Mouse (Mus musculus) left cerebral cortex, adult 11 months (tissue): ENCODE measurements around the gene Myo1b.

Experiments used
- DNase-seq: peaks from one replicate; pipeline ENCODE4 v3.0.0; 2022; ENCODE audit warnings: low spot score

The Myo1b gene

DNA sequence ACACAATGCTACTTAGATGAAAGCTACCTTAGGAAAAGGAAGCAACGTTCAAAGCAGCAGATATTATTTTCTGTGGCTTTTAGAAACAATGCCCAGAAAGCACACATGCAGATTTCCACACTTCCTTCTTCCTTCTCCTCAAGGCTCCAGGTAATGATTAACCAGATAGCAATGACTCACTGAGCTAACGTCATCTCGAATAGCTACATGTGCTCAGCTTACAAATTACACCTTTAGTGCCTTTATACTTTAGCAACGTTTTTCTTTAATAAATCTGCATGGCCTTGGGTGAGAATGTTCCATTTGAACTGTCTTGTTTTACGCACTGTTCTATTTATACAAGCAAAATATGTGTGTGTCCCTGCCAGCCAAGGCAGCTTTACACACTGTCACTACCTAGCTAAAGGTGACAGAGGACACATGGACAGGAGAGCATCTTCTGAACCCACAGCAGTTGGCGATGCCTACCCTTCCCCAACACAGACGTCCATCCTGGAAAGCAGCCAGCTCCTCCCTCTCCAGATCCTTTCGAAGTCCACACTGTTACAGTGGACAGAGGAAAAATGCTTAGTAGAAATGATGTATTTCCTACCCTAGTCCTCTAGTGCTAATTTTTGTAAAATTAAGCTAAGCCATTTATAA lies 66.2 kb downstream of the Myo1b start:
- no peak for DNase-seq

DNA sequence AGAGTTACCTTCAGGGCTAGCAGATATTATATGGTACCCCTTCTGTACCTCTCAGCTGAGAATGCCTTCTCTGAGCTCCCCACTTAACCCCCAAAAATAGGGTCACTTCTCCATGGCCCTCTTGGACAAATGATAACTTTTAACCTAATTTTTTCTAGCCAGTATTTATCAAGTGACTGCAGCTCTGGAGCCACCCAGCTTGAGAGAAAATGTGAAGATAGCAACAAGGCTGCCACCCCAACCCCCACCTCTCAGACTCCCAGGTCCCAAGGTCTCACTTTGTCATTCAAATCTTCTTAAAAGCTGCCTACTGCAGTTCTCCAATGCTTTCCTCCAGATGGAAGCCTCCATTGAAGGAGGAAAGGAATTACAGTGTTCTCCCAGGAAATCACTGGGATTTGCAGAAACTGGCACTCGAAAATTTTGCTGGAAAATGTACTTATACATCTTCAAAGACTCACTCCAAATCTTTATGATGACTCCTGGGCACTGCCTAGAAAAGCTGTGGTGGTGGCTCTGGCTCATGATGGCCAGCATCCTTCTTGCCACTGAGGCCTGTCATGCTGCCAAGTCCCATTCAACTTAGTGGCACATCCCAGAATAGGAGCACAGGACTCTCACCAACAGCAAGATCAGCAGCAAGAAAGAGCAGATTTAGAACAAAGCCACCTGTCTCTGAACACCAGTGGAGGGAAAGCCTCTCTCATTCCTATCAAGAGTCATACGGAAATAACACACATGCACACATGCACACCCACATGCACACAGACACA lies 70.4 kb downstream of the Myo1b start:
- DNase-seq: no peak

DNA sequence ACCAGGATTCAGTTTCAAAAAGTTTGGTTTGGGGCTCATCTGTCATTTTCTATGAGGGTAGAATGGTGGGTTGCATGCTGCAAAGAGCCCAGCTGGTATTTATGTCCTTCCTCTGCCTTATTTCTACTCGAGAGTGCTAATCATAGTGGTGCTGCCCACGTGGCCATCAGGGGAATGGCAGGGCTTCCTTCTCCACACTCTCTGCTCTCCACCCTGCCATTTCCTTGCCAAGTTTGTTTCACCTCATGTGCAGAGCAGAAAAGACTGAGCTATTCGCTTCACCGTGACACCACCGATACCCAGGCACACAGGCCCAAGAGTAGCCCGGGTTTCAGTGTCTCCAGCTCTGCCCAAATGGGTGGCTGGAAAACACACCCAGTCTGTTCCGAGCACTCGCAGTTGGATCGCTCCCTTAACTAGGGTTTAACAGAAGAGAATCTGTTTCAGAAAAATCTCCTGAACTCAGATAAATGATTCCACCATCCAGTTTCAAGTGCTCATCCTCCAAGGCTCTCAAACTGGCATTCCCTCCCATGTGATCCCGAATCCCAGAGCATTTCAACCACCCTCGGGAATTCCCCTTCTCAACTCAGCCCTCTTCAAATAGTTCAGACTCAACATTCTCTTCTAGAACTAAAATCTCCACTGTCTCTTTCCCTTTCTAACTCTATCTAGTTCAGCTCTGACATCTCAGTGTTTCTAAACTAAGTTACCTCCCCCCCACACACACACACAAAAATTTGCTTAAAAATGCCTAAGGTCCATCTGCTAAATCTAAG lies 77.8 kb downstream of the Myo1b start:
- no peak for DNase-seq

DNA sequence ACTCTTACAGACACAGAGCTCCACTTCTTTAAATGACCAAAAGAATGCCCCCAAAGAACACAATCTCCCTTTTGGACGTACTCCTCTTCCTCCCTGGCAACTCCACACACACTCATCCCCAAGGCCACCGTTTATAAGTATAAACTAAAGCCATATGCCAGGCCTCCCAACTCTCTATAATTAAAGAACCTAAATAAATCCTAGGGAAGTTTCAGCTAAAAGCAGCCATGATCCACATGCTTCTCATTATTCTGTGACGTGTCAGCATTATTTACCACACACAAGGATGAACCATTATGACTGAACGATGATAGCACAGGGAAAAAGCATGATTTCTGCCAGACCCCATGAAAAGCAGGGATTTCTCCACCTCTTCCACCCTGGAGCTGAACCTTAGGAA lies 78.6 kb downstream of the Myo1b start:
- DNase-seq: no peak

DNA sequence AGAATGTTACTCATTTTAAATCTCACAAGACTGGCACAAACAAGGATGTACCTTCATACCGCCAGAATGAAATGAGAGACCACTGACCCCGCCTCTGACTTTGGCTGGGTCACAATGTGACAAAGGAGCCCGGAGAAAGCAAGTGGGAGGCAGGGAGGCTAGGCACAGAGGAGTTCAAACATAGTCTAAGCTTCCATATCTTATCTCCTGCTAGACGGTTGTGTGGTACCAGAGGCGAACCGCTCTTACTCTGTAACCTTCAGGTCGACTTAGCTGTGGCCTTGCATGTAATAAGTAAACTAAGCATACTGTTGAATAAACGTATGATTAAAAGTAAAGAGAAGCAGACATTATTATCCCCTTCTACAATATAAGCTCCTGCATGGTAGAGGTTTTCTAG lies 80.1 kb downstream of the Myo1b start:
- no peak for DNase-seq

DNA sequence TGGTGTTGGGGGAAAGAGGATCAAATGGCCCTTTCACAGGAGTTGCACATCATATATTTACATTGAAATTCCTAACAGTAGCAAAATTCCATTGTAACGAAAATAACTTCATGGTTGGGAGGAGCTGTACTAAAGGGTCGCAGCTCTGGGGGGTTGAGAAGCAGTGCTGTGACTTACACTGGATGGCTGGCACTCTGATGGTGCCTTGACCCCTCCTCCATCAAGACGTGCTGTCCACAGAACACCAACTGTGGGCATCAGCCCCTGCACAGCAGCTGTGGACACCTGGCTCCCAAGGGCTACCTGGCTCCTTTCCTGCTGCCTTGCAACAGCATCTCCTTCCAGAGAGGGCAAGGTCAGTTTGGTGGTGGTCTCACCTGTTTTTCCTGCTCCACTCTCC lies 81.8 kb downstream of the Myo1b start:
- DNase-seq: no peak

DNA sequence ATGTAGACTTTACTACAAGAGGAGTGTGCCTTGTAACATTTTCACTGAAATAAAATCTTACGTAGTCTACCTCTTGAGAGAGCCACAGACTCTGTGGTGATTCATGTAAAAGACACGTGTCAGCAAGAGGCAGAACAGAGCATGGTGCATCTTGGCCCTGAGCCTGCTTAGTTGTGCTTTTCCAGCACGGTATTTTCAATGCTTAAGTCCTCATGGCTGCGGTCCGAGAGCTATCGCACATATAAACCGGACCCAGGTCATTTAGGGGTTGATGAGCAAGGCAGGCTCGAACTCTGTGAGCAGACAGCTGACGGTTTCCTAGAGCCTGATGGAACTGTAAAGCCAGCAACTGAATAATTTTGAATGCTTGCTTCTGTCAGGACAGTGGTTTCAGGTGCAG lies 86.5 kb downstream of the Myo1b start:
- DNase-seq: no peak

DNA sequence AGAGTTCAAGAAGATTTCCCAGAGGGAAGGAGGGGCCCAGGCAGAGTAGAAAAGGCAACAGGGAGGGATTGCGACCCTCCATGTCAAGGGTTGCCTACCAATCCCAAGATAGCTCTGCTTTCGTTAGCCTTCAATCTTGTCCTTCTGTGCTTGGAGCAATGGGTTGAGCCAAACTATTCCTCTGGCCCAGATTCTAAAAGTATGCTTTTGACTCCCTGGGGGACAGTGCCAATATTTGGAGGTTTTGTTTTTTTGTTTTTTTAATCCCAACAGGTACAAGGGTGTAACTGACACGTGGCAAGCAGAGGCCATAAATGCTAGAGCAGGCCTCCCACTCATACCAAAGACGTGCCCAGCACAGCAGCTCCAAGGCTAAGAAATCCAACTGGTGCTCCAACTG lies 93.3 kb downstream of the Myo1b start:
- DNase-seq: no peak

DNA sequence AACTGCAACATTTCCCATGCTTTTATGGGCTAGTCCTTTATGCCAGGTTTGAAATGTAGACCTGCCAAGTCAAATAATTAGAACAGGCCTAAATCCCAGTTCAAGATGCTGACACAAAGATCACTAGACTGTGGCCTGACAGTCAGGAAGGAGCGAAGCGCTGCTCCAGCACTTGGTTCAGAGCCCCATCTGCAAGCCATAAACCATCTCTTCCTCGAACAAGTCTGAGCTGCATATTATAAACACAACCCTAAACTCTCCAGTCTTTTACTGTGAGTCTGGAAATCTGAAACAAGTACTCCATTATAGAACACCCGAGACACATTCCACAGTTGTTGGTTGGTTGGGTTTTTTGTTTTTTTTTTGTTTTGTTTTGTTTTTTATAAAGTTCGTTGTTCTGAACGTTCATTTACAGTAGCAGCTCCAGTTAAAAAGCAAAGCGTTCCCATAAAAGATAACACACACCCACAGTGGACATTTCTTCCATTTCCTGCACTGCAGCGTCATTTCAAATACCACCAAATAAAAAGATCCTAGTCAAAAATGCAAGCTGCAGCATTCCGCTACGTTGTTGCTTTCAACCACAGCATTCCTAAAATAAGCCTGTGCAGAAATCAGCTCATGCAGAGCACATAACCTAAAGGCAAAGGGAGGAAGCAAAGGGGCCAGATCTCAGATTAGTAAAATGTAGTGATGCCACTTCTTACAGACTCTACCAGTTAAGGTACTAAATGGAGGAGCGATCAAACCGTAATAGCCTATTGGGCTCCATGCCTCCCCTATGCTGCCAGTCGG lies 94.0 kb downstream of the Myo1b start:
- DNase-seq: no peak

DNA sequence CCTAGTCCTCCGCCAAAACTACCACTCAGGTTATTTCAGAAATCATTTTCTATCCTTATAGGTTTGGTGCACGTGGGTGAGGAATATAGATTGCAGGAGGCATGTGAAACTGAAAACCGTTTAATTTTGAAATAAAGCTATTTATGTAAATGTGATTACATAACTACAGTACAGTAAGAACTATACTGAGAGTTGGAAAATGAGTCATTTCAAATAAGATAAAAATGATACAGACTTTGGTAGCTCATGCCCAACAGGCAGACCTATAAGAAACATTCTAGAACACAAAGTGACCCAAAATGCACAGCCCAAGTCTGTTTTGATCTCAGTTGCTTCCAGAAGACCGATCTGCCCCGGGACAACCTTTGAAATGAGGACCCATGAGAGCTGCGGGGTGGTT lies 95.4 kb downstream of the Myo1b start:
- DNase-seq: no peak

DNA sequence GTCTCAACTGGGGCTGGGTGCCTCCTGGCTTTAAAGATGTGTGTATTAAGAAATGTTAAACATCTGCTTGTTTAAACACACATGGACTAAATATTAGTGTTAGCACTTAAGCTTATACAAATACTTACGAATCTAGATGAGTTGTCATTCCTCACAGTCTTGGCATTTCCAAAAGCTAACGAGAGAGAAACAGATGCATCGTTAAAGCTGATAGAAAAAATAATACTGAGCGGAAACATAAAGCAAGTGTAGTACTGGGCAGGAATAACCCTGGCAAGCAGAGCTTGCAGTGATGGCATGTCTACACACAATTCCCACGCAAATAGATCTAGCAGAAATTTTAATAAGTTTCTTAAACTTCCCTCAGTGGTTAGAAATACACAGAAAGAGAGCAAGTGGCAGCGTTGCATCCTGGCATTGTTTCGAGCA lies 95.8 kb downstream of the Myo1b start:
- no peak for DNase-seq

DNA sequence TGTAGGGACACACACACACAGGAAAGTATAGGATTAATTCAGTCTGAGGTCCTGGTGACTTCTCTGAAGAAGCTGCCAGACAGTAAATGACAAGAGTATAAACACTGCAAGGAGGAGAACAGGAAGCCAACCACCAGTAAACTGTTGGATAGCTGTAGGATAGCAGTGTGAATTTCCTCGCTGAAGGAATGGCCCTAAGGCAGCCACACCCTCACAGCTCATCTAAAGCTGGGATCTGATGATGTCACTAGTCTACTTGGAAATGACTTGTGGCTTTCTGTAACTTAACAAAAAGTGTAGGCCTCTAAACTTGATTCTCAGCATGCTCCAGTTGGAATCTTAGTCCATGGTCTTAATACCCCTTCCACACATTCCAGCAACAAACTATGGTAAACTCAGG lies 100.2 kb downstream of the Myo1b start:
- no peak for DNase-seq

DNA sequence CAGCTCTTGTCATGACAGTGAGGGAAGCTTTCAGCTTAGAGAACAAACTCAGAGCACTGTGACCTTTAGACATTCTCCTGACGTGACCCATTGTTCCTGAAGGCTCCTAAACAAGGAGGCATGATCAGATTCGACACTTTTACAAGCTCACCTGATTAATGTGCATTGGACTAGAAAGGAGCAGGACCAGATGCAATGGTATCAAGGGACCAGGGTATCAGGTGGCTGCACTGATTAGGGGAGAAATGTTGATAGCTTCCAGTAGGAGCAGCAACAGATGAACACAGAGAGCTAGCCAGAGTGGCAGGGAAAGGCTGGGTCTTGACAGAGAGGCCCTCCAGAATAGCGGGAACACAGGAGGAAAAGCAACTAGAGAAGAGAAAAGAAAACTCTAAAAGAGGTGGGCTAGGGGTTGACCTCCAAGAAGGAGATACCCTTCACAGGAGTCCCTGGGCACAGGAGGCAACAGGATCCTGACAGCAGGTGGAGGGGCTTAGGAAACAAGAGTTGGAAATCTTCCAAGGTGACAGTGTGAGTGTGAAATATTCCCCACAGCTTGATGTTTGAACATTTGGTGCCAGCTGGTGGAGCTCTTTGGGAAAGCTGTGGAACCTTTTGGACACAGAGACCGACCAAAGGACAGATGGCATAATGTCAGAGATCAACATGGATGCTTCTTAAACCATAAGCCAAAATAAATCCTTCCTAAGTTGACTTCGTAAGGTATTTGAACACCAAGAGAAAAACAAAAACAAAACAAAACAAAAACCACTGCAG lies 100.8 kb downstream of the Myo1b start:
- DNase-seq: no peak

DNA sequence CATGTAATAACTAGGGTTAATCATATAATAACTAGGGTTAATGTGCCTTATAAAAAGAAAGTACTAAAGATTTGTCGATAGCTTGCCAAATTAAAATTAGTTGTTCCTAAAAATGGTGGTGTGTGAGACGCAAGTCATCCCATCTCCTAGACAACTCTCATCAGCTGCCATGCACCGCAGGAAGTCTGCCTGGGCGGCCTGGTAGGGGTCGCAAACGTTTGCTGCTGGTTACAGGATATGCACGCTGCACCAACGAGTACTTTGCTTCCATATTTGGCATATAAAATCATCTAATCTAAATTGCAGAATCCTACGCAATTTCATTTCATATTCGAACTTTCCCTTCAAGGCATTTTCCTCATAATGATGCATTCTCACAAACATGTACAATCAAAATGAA lies 107.0 kb downstream of the Myo1b start:
- DNase-seq: no peak

DNA sequence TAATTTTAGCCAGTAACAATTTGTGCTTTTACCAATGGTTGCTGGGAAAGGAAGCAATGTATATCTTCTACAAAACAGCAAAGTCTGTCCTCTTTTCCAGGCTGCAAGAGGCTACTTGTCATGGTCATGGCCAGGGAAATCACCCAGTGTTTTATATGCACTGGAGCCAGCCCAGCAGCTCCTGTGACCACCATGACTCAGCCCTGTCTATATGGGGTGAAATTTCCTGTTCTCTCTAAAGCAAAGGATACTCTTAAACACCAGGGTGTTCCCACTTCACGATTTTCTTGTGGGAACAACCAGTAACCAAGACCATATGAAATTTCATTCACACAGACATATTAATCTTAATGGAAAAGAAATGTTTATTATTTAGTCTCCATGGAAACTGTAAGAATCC lies 107.6 kb downstream of the Myo1b start:
- DNase-seq: no peak

DNA sequence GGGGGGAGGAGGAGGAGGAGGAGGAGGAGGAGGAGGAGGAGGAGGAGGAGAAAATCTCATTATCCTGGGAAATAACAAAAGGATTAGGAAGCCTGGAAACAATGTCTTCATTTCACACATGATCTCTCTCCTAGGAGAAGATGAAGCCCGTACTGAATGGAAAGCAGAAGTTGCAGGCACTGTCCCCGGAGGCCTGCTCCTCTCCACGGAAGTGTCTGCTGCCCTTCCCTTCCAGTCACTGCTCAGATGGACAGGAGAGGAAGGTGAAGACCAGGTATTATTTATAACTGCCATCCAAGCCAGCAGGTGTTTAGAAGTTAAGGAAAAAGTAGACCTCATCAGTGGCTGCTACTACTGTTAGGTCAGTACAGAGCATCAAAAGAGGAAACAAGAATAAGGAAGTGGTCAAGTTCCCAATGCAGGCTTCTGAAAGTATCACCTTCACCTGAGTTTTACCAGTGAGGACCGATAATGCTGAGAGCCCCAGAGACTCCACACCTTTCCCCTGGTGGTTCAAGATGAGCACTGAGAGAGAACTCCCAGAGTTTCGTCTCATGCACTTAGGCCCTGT lies 110.7 kb downstream of the Myo1b start:
- DNase-seq: no peak

DNA sequence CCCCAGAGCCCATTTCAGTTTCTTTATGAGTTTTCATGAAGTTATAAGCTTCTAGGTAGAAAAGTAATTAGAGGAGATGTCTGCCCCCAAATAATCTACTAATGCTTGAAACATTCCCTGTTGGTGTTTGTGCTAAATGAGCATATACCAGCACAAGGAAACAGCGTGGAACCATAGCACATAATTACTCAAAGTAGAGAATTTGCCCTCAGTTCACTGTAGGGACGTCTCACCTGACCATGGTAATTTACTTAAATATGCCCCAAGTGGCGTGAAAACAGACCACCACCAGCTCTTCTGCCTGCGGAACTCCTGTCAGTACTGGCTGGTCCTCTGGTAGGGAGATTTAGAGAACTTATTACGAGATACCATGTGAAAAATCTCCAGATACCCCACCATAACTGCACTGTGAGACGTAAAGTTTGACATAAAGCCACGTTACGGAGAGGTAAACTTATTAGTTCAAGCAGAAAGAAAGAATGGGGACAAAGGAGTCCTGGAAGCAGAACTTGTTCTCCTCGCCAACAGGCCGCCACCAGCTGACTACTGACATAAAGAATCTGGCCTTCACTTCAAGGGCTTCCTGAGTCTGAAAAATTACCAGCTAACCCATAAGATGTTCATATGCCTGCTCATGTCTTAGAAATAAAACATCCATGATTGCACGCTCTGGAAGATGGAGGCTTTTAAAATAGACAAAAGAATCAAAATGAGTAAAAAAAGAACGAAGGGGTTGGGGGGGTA lies 111.4 kb downstream of the Myo1b start:
- DNase-seq: no peak

DNA sequence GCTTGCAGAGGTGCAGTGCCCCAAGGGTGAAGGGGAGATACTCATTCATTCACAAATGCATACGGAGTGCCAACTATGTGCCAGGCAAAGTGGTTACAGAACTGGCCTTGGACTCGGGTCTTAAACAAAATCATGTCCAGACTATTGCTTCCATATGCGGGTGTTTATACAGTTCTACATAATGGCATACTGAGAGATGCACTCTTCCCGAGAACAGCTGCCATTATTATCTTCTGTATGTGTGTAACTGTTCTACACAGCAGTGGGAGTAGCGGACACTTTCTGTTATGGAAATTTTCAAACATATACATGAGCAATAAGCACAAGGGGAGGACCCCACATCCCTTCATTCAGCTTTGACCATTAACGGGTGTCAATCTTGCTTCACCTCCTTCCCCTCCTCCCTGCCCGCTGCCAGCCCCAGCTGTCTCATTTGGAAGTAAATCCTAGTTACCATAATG lies 117.8 kb downstream of the Myo1b start:
- no peak for DNase-seq

DNA sequence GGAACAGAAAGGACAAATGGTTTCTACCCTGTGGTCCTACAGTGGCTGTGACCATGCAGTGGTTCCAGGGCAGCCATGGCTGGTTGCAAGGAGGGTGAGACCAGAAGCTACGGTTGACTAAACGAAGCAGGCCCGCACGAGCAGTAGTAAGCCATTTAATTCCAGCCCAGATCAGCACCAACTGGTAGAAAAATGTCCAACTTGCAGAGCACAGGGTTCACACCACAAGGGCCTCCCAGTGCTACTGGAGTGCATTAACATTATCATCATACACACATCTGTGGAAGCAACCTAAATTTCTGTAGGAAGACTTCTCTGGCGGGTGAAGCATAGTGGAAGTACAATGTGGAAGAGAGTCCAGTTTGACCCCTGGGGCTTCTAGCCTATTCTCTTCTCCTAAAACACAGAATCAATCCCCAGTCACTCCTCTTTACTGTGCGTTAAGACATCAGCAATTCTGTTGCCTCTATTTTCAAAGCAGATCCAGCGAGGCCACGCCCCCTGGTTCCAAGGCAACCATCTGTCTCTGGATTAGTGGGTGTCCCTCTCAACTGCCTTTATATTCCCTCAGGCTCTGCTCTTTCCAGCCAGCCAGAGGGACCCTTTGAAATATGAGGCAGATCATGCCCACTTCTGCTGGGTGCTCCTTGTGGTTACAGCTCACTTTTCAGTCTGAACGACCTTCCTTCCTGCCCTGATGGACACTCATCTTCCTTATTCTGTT lies 120.1 kb downstream of the Myo1b start:
- no peak for DNase-seq

DNA sequence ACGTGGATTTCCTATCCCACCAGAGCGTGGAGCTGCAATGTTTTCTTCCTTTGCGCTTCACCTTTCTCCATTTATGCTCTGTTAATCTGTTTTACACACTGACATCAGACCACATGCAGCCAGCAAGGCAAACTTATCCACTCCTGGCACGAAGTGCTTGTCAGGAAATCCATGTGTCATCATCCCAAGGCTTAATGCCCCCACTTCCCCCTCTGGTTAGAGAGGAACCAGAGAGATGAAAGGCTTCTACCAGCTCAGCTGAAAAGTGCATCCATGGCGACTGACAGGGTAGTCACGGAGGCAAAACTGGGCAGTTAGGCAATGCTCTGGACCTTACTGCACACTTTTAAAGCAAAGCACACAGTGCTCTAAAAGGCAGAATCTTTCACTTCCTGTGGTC lies 126.6 kb downstream of the Myo1b start:
- no peak for DNase-seq
